Mouse (Mus musculus) brain, adult 10 weeks (tissue): ENCODE measurements around the gene Adamts4. TPM values are rescaled to one million over a fixed set of nuclear protein-coding genes. Genes with fewer than 3 reads are reported as not detected.

ENCODE experiments used
- polyA plus RNA-seq: library from polyadenylated mRNA; stranded (reverse); fragments of 350-450 nt; fragmentation: Illumina TruSeq; extraction: RNeasy Lipid Tissue Mini Kit (QIAGEN cat#74804); gene quantifications from one replicate; pipeline ENCODE4 v1.2.3, GENCODE M21; 2015; ENCODE audit warnings: low read depth, low replicate concordance

The Adamts4 gene
- polyA plus RNA-seq: 15.3 TPM

GRCm38 (mm10) chr1:171249913-171250600 is at the start of gene Adamts4:
Gene Adamts4, plus strand, starts transcription at chr1:171250421.

DNA sequence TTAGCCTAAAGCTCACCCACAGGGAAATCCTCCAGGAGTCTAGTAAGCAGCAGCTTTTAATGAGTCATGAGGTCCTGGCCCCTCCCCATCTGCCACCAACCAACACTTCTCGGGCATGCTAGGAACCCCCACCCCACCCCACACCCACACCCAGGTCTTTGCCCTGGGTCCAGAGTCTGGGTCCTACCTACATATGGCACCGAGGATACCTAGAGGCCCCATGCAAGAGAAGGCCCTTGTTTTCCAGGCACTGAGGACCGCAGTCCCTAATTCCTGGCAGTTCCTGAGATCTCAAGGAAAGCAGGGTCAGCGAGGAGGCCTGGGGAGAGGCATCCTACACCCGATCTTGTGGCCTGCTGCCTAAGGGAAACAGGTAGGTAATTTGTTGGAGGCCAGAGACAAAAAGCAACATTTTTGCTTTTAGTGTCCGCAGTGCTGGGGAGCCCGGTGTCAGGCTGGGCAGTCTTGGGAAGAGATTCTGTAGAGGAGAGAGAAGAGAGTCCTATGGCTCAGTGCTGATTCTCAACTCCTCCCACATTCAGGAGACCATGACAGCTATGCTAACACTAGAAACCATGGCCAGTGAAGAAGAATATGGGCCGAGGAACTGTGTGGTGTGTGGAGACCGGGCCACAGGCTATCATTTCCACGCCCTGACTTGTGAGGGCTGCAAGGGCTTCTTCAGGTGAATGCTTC is 36.3 kb upstream of the Adamts4 start, which contains the start of gene Nr1i3:
TSS of gene Nr1i3 (plus strand) at position 170 of the 696 bp plus-strand sequence.

GRCm38 (mm10) chr1:171222238-171223155 is 27.7 kb upstream of the Adamts4 start, which contains the start of gene Tomm40l:
Gene Tomm40l, minus strand, starts transcription at chr1:171222514.

DNA sequence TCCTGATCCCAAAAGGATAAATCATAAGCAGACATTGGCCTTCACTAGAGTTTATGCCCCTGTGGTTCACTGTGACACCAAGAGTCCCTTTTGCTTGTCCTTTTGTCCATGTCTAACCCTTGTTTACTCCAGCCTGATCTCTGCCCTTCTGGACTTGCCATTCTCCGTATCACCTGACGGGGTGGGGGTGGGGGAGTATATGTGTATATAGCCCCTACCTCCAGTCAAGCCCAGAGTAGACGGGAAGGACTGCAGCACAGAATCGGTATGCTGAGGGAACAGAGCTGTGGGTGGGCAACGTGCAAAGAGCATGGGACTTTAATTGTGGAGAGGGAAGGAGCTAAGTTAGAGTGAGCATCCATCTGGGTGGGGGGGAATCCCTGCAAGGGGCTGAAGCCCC is 25.4 kb upstream of the Adamts4 start, which contains the start of gene Apoa2:
TSS of gene Apoa2 (plus strand) at position 198 of the 400 bp plus-strand sequence.

DNA sequence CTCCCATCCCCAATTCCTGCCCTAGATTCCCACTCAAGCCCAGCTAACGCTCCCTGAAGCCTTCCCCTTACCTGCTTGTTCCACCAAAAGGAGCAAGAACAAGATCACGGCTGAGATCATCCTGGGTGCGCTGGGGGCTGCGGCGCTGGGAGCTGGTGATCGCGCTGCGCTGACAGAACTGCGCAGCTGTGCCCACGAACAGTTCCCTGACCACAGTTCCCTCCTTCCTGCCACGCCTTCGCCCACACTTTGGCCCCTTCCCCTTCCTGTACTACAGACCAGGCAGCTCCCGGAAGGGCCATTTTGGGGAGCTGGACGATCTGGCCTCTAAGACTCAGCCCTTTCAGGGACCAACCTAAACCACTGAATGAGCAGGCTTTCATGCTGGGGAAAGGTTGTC is 16.1 kb upstream of the Adamts4 start, which contains the start of gene Fcer1g:
TSS of gene Fcer1g (minus strand) at position 240 of the 400 bp plus-strand sequence.

DNA sequence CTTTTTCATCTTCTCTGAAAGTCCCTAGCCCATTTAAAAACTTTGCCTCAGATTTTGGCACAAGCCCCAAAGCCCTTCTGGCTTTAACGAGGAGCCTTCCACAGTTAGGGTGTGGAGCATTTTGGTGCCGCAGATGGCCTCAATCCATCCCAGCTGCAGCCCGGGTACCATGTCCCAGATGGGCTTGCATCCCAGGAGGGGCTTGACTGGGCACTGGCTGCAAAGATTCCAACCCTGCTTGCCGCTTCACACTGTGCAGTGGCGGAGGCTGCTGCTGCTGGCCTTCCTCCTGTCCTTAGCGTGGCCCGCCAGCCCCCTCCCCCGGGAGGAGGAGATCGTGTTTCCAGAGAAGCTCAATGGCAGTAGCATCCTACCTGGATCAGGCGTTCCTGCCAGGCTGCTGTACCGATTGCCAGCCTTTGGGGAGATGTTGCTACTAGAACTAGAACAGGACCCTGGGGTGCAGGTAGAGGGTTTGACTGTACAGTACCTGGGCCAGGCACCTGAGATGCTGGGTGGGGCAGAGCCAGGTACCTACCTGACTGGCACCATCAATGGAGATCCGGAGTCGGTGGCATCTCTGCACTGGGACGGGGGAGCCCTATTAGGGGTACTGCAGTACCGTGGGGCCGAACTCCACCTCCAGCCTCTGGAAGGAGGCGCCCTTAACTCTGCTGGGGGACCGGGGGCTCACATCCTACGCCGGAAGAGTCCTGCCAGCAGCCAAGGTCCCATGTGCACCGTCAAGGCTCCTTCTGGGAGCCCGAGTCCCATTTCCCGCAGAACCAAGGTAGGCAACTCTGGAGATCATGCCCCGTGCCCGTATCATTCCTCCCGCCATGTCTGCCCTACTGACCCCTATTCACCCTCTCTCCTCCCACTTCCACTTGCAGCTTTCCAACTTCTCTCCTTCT is 716 bp downstream of the Adamts4 start, which contains the start of gene Ndufs2:
TSS of gene Ndufs2 (minus strand) at position 709 of the 914 bp plus-strand sequence.

DNA sequence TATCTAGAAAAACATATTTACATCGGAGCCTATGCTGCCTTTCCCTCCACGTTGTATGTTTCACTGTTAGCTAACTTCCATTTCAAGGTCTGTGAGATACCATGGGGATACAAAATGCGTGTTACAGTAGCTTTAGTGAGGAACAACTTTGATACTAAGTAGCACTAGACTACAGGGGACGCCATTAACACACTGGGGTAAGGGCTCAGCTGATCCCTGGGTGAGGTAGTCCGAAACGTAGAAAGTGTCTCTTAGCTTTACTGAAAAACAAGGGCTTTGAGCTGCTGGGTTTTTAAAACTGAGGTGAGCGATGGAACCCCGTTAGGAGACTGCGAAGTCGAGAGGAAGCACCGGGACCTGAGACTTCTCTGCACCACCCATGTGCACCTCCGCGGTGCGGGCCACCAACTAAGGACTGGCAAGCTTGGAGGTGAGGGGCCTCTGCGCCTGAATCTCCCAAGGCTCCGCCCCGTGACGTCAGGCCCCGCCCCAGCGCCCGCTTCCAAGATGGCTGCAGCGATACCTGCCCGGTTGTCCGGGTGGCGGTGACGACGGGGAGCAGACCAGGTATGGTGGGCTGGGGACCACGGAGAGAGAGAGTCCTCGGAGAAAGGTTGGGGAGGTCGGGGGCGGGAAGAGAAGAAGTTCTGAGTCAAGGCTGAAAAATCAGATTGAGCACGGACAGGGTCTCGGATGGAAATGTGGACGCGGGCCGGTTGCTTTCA is 19.8 kb downstream of the Adamts4 start, which contains the start of gene B4galt3:
TSS of gene B4galt3 (plus strand) at position 481 of the 725 bp plus-strand sequence.

GRCm38 (mm10) chr1:171280916-171281527 is 30.8 kb downstream of the Adamts4 start, which contains the start of gene Ppox:
Gene Ppox, minus strand, starts transcription at chr1:171281186.

DNA sequence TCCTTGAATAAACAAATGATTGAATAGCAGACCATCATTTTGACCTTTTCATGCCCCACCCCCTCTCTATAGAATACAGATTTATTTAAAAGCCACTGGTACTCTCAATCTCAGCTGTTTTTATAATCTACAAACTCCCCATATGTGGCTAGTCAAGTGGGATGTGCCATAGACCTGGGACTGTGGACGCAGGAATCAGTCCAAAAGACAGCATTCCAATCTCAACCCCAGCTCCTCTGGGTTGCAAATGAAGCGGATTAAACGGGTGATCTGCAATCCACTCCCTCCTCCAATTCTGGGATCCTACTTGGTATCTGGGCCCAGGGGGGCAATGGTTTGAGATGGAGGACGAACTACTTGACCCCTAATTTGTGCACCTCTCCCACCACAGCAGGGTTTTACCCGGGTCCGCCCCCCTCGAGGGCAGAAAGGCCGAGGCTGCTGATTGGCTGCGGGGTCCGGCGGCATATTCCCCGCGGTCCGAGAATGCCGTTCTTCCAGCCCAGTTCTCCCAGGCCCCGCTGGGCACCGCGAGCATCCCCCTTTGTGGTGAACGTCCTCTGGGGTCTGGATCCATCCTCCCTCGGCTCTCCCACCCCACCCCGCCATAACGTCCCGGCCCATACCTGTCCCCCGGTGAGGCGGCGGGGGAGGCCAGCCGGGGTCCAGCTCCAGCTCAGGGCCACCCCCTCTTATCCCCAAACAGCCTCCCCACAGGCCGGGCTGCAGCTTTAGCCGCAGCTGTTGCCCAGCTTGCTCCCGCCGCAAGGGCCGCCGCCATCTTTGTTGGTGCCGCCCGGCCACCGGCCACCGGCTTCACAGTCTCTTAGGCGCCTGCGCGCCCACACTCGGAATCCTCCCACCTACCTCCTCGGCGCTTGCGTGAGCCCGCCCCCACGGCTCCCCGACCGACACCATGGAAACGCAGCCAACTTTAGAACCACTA is 37.2 kb downstream of the Adamts4 start, which contains the start of gene Usp21:
TSS of gene Usp21 (minus strand) at position 856 of the 946 bp plus-strand sequence.

DNA sequence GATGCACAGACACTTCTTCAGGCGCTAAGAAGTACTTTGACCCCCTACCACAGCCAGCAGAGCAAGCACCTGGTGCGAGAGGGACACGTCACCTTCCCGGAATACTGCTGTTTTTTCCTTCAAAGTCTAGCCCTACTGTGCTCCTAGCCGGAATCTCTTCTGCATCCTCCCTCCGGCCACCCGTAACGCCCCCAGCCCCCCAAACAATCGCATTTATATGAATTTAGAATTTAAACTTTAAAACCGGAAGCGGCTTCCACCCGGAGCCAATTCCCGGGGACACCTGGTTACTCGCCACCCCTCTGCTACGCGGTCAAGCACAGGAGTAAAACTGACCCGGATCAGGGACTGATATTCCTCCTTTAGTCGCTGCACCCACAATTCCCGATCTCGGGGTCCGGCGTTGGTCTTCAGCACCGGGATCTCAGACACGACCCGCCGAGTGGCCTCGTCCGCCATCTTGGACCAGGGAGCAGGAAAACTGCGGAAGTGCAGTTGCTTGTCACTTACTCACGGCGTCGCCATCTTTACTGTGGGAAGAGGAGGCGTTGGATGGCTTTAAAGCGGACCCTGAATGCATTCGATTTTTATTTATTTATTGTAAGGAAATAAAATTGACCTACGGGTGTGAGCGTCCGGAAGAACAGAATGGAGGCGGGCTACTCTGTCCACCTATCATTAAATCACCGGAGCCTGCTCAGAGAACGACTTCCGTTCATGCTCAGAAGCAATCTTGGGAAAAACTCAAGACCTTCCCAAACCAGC is 44.3 kb downstream of the Adamts4 start, which contains the start of gene Ufc1:
TSS of gene Ufc1 (minus strand) at position 727 of the 765 bp plus-strand sequence.

Other genes with a start within 250 kb of the Adamts4 start
- gene Fcgr4, start 231.5 kb upstream of the Adamts4 start, polyA plus RNA-seq: 0.74 TPM
- 32.3 TPM for gene Fcgr3, start 185.5 kb upstream of the Adamts4 start, polyA plus RNA-seq
- gene Cfap126, start 136.5 kb upstream of the Adamts4 start, polyA plus RNA-seq: 5.5 TPM
- gene Sdhc, start 99.8 kb upstream of the Adamts4 start, polyA plus RNA-seq: 136 TPM
- not detected for gene Mpz, start 99.7 kb upstream of the Adamts4 start, polyA plus RNA-seq
- 282 TPM for gene Pcp4l1, start 54.2 kb upstream of the Adamts4 start, polyA plus RNA-seq
- 0.48 TPM for gene Nr1i3, start 36.5 kb upstream of the Adamts4 start, polyA plus RNA-seq
- gene Tomm40l, start 27.9 kb upstream of the Adamts4 start, polyA plus RNA-seq: 118 TPM
- 6.9 TPM for gene Apoa2, start 25.4 kb upstream of the Adamts4 start, polyA plus RNA-seq
- gene Fcer1g, start 16.1 kb upstream of the Adamts4 start, polyA plus RNA-seq: 35.4 TPM
- gene Ndufs2, start 967 bp downstream of the Adamts4 start, polyA plus RNA-seq: 322 TPM
- 44.0 TPM for gene B4galt3, start 19.9 kb downstream of the Adamts4 start, polyA plus RNA-seq
- 35.3 TPM for gene Ppox, start 30.8 kb downstream of the Adamts4 start, polyA plus RNA-seq
- gene Usp21, start 37.6 kb downstream of the Adamts4 start, polyA plus RNA-seq: 47.5 TPM
- gene Ufc1, start 44.6 kb downstream of the Adamts4 start, polyA plus RNA-seq: 187 TPM
- 42.7 TPM for gene Dedd, start 78.7 kb downstream of the Adamts4 start, polyA plus RNA-seq
- gene Nit1, start 95.2 kb downstream of the Adamts4 start, polyA plus RNA-seq: 59.9 TPM
- 221 TPM for gene Pfdn2, start 95.2 kb downstream of the Adamts4 start, polyA plus RNA-seq
- gene Klhdc9, start 110.4 kb downstream of the Adamts4 start, polyA plus RNA-seq: 5.8 TPM
- 4.8 TPM for gene Nectin4, start 119.7 kb downstream of the Adamts4 start, polyA plus RNA-seq
- gene Arhgap30, start 138.5 kb downstream of the Adamts4 start, polyA plus RNA-seq: 2.2 TPM
- gene Usf1, start 160.9 kb downstream of the Adamts4 start, polyA plus RNA-seq: 125 TPM
- not detected for gene Tstd1, start 168.5 kb downstream of the Adamts4 start, polyA plus RNA-seq
- 10.4 TPM for gene F11r, start 187.1 kb downstream of the Adamts4 start, polyA plus RNA-seq